Mouse (Mus musculus) small intestine, adult 2 months (tissue): ENCODE data around the gene Rtcb. TPM values are rescaled to one million over a fixed set of nuclear protein-coding genes. Genes with fewer than 3 reads are reported as not detected.
A peak's percentile ranks its signal among the peaks of the same experiment; 100 is the strongest.

Source experiments
- H3K27ac ChIP-seq: fragments of 200-500 bp; 2 replicates; pipeline ENCODE4 v1.5.1; 2012; ENCODE audit warnings: low read depth, low read length, control low read depth, inconsistent platforms; ENCODE audit not compliant: insufficient read depth
- H3K27me3 ChIP-seq: fragments of 200-500 bp; 2 replicates; pipeline ENCODE4 v1.6.1; 2012; ENCODE audit warnings: mild to moderate bottlenecking, moderate library complexity, low read length, inconsistent platforms; ENCODE audit not compliant: control insufficient read depth, insufficient read depth
- H3K36me3 ChIP-seq: fragments of 200-500 bp; 2 replicates; pipeline ENCODE4 v1.6.1; 2012; ENCODE audit warnings: mild to moderate bottlenecking, low read length, control low read depth, inconsistent platforms; ENCODE audit not compliant: control insufficient read depth, insufficient read depth
- H3K4me1 ChIP-seq: fragments of 200-500 bp; 2 replicates; pipeline ENCODE4 v1.6.1; 2012; ENCODE audit warnings: low read length, inconsistent platforms, mixed read lengths; ENCODE audit not compliant: control insufficient read depth, insufficient read depth, insufficient read length
- H3K4me3 ChIP-seq: fragments of 200-500 bp; 2 replicates; pipeline ENCODE4 v1.5.1; 2012; ENCODE audit warnings: low read depth, mild to moderate bottlenecking, control low read depth, inconsistent platforms, low read length, moderate library complexity
- CTCF ChIP-seq: fragments of 200-500 bp; IDR thresholded peaks from 2 replicates; pipeline ENCODE4 v1.5.1; 2012; ENCODE audit warnings: low read depth, mild to moderate bottlenecking, control low read depth, inconsistent platforms, low read length, moderate library complexity, mixed read lengths; ENCODE audit not compliant: insufficient replicate concordance, insufficient read length; ENCODE audit errors: extremely low read depth
- POLR2A ChIP-seq: fragments of 200-500 bp; IDR thresholded peaks from 2 replicates; pipeline ENCODE4 v1.6.1; 2012; ENCODE audit warnings: low read depth, mild to moderate bottlenecking, control low read depth, inconsistent platforms, low read length, moderate library complexity
- WGBS: fragments of 180-500 bp; shearing (Covaris S2); methylation state at CpG from one replicate; pipeline ENCODE4 v1.1.7; 2018; 5-methylcytosine and 5-hydroxymethylcytosine counted together
- polyA plus RNA-seq: library from polyadenylated mRNA; depleted of rRNA; stranded (reverse); fragments of >200 nt; gene quantifications from 2 replicates; pipeline ENCODE4 v1.2.3, GENCODE M21; 2012

Rtcb gene
- polyA plus RNA-seq, 1 experiment = 26.8 TPM

DNA sequence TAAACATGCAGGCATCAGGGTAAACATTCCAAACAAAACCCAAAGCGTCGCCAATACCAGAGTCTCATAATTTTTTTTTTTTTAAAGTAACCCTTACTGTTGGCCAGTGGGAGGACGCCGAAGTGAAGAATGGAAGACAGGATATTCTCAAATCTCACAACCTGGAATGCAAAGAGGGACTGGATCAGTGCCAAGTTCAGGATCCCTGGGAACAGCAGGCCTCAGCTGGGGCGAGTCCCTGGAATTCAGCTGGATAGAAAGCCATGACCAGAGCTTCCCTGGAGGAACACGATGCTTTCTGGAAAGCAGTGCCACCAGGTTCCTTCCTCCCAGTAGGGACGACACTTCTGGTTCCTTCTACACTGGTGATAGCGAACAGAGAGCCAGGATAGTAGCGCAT, 5.3 kb upstream of the Rtcb start:
- Histone ChIP-seq H3K36me3 (no peaks in the 10 kb centered on the region), H3K4me1 (no peaks in the 10 kb centered on the region), H3K4me3 (no peak overlapping the region), H3K27ac (no peak overlapping the region), H3K27me3 (no peaks in the 10 kb centered on the region)
- TF ChIP-seq CTCF (no peak), POLR2A (no peak)
- WGBS = 60% methylated on average over 9 of the region's 9 CpGs

DNA sequence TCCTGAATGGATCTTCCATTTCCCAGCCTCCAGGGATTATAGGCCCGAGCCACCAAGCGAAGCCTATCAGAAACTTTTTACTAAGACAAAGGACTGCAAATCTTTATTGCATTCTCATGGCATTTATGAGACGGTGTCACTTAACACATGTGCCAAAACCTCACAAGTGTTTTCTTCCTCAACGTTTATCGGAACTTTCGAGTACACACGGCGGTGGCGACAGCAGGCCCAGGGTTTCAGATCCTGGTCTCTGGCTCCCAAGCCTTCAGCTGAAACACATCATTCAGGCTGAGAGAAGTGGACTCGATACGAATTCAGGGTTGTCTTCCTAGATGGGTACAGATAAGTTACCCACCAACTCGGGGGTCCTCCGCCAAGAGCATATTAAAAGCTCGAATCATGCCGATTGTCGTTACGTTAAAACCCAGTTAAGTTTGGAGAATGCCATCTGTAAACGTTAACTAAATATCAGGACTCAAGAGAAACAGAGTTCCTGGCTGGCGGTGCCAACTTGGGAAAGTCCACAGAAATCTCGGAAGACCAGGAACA, 678 bp downstream of the Rtcb start:
- H3K36me3 ChIP-seq = peaks cover 6% of the 10 kb centered on the region
- WGBS = 1% methylated on average over 20 of the region's 20 CpGs
- peak overlapping the region; percentile 91 for H3K27ac ChIP-seq
- H3K4me3 ChIP-seq = peak overlapping the region; percentile 100
- no peaks in the 10 kb centered on the region for H3K27me3 ChIP-seq
- H3K4me1 ChIP-seq = peaks cover 12% of the 10 kb centered on the region; the same call in 1 of the 2 replicates
- no peak for TF ChIP-seq CTCF
- no peak for TF ChIP-seq POLR2A

DNA sequence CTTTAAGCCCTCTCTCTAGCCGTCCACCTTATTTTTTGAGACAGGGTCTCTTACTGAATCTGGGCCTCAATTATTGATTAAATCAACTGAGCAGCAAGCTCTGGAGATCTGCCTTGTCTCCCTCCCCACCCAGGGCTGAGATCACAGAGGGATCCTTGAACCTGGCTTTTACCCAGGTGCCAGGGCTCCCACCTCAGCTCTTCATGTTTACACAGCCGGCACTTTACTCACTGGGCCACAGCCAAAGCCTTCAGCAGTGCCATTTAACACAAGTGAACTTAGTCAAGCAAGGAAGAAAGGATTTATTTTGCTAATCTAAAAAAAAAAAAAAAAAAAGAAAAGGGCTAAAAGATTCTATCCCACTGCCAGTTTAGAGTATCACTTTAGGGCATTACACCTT, 3.2 kb downstream of the Rtcb start:
- H3K4me3 ChIP-seq = no peak overlapping the region
- H3K27me3 ChIP-seq = no peaks in the 10 kb centered on the region
- WGBS = 21% methylated on average over 2 of the region's 2 CpGs
- TF ChIP-seq POLR2A (no peak), CTCF (no peak)
- H3K27ac ChIP-seq = 0 out of 2 replicates have a peak overlapping the region, but pooled peaks have one; percentile 4
- H3K36me3 ChIP-seq = peaks cover 14% of the 10 kb centered on the region
- H3K4me1 ChIP-seq = peaks cover 12% of the 10 kb centered on the region; the same call in 1 of the 2 replicates

GRCm38 (mm10) chr10:85953401-85953800, 4.2 kb downstream of the Rtcb start:
- no peaks in the 10 kb centered on the region for H3K27me3 ChIP-seq
- WGBS = 34% methylated on average over 3 of the region's 3 CpGs
- H3K27ac ChIP-seq = peak overlapping the region; percentile 77
- no peak for TF ChIP-seq POLR2A
- TF ChIP-seq CTCF = no peak
- peaks cover 12% of the 10 kb centered on the region; the same call in 1 of the 2 replicates for H3K4me1 ChIP-seq
- no peak overlapping the region for H3K4me3 ChIP-seq
- peaks cover 23% of the 10 kb centered on the region for H3K36me3 ChIP-seq

DNA sequence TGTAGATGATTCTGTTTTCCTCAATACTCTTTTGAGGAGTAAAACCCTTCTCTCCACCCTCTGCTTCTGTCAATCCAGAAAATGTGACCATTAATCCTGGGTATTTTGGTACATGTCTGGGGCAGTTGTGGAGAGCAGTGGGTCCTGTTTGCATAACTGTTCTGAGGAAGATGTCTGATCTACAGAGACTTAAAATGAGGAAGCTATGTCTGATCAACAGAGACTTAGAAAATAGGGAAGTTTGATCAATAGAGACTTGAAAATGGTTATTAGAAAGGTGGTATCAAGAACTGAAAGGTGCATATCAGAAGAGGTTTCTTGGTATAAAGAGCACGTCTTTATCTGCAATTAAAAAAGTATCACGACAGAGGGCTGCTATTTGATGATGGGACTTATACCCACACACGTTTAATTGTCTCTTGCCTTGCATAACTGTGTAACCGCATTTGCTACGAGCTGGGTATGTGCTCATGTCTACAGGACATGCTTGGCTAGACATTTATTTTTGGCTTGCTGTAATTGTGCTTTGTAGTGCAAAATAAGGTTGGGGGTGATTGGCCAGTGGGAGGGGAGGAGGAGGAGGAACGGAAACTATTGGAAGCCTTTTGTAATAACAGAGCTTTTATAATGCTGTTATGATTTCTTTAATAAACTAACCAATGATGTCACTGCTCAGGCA, 5.7 kb downstream of the Rtcb start:
- peaks cover 12% of the 10 kb centered on the region; the same call in 1 of the 2 replicates for H3K4me1 ChIP-seq
- TF ChIP-seq CTCF (no peak), POLR2A (no peak)
- no peaks in the 10 kb centered on the region for H3K27me3 ChIP-seq
- no peak overlapping the region for H3K27ac ChIP-seq
- H3K36me3 ChIP-seq = peaks cover 33% of the 10 kb centered on the region
- no peak overlapping the region for H3K4me3 ChIP-seq
- 82% methylated on average over 6 of the region's 6 CpGs for WGBS

- peaks cover 48% of the 10 kb centered on the region for H3K36me3 ChIP-seq
Measured at GRCm38 (mm10) chr10:85948483-85949196, 9.0 kb downstream of the Rtcb start.

DNA sequence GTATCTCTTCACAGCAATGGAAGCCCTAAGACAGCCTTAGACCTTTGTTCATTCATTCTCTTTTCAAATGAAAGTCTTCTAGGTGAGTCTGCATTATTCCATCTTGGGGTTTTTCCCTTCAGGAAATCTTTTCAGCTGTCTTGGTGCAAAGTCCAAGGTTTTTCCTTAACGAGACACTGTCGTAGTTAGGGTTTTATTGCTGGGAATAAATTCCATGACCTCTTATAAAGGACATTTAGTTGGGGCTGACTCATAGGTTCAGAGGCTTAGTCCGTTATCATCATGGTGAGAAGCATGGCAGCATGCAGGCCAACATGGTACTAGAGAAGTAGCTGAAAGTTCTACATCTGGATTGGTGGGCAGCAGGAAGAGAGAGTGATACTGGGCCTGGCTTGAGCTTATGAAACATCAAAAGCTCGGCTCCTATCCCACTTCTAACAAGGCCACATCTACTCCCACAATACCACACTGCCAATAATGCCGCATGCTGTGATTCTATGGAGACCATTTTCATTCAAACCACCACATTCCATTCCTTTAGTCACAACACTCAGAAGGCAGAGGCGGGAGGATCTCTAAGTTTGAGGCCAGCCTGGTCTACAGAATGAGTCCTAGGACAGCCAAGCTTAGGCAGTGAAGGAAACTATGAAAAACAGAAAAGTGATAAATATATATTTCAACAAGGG, 21.2 kb downstream of the Rtcb start:
- Histone ChIP-seq H3K36me3 (peaks cover 37% of the 10 kb centered on the region), H3K4me1 (no peaks in the 10 kb centered on the region), H3K27me3 (no peaks in the 10 kb centered on the region), H3K4me3 (no peak overlapping the region), H3K27ac (no peak overlapping the region)
- WGBS = 69% methylated on average over 6 of the region's 6 CpGs
- no peak for TF ChIP-seq POLR2A
- TF ChIP-seq CTCF = no peak

More at GRCm38 (mm10) chr10:85948483-85949196, 9.0 kb downstream of the Rtcb start:
- 91% methylated on average over 8 of the region's 8 CpGs for WGBS
- H3K27ac ChIP-seq = no peak overlapping the region
- no peak for TF ChIP-seq POLR2A
- TF ChIP-seq CTCF = no peak
- H3K4me1 ChIP-seq = peaks cover 3% of the 10 kb centered on the region; the same call in 1 of the 2 replicates
- H3K4me3 ChIP-seq = no peak overlapping the region
- H3K27me3 ChIP-seq = no peaks in the 10 kb centered on the region
